Mouse (Mus musculus) thymus, postnatal 0 days (tissue): ENCODE measurements around the gene Elavl1. TPM values are rescaled to one million over a fixed set of nuclear protein-coding genes. Genes with fewer than 3 reads are reported as not detected.
"Not testable (repeated sequence)": the region's sequence is repeated elsewhere in the genome, so short reads cannot be mapped to it uniquely, and the experiment has no call there.

Source experiments
- DNase-seq: peaks from one replicate; pipeline ENCODE4 v3.0.0-alpha.2; 2015; ENCODE audit warnings: low spot score
- polyA plus RNA-seq: library from polyadenylated mRNA; unstranded; fragments of >200 nt; fragmentation: Nextera tagmentation; extraction: Ambion mirVana; gene quantifications from 2 replicates; pipeline ENCODE4 v1.2.1, GENCODE M21; 2015

Elavl1 gene
- polyA plus RNA-seq: 209 and 236 TPM in 2 replicates

DNA sequence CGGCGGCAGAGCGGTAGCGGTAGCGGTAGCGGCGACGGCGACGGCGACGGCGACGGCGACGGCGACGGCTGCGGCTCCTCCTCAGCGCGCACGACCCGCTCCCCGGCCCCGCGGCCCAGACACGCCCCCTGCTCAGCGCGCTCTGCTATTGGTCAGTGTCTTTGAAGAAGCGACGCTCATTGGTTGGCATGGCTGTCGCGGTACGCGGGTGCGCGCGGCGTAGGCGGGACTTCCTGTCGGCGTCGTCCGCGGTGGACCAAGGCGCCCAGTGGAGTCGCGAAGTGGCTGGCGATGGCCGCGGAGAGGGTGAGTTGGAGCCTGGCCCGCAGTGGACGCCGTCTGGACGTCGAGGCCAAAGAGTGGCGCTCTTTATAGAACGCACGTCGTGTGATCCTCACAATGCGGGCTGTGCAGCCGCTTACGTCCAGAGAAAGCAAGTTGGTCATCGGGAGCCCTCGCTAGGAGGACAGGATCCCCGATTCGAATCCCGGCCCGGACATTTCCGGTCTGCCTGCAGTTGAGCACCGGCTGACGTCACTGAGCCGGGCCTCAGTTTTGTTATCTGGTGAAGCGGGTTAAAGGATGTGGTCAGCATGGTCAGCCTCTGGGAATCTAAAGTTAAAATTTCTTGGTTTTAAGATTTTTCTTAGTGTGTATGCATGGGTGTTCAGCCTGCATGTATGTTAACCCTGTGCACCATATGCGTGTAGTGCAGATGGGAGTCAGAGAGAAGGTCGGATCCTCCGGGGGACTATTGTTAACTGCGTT lies at the start of gene Elavl1, which contains the start of gene Ccl25:
Gene Elavl1, minus strand, starts transcription at position 431 of the 768 bp plus-strand sequence.
Gene Ccl25, plus strand, starts transcription at position 228 of the 768 bp plus-strand sequence.
- peak; percentile 95 for DNase-seq

DNA sequence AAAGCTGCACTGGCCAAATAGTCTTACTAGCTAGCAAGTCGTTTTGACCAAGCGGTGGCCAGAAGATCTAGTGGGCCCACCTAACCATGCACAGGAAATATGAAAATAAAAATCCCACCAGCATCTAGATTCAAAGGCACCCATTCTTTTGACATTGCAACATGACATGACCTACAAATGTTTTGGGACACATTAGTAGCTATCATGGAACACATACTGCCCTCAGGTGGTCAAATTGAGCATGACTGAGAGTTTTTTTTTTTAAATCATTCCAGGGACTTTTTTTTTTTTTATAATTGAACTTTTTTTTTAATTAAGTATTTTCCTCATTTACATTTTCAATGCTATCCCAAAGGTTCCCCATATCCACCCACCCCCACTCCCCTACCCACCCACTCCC lies 47.4 kb upstream of the Elavl1 start:
- peak; percentile 35 for DNase-seq

DNA sequence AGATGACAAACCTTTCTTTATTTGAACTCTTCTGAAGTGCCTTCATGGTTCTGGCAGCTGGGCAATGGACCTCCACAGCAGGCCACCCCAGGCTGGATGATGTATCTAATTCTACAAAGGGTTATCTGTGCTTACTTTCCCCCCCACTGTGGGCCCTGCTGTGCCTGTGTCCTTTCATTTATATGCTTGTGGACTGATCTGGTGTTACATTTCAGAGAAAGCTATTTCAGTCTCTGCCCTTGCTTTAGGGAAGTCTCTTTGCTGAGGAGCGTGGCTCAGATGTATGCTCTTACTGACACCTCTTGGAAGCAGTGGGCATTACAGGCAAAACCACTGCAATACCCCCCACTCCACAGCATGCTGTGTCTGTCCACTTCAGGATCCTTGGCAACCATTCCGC lies 44.9 kb upstream of the Elavl1 start:
- DNase-seq: peak; percentile 33

DNA sequence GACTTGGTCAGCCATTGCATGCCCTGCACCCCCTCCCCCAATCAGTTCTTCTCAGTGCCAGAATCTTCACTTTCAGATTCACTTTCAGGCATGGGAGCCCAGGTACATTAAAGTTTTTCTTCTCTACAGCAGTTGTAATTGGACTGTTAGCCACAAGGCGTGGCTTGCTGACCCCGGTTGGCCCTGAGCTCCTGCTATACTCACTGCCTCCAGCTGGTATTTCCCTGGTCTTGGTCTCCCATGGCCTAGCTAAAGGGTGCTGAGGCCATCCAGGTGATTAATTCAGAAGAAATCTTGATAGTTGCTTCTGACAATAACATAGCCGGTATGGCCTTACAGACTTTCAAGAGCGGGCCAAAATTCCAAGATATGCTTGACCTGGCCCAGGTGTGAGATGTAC lies 43.3 kb upstream of the Elavl1 start:
- DNase-seq: no peak

DNA sequence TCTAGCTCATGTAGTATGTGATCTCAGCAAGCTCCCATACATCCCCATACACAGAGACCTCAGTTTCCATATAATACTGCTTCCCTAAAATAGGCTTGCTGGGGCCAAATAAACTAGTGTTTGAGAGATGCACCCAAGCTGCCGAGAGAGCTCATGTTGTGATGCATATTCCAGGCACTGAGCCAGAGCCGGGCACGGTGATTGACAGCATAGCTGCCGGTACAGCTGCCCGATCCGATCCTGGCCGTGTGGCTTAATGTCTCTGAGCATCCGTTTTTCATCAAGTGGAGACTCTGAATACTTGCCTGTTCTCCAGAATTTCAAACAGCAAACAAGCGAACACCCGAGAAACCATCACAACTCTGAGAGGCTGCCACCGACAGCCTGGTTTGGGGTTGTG lies 42.6 kb upstream of the Elavl1 start:
- no peak for DNase-seq

DNA sequence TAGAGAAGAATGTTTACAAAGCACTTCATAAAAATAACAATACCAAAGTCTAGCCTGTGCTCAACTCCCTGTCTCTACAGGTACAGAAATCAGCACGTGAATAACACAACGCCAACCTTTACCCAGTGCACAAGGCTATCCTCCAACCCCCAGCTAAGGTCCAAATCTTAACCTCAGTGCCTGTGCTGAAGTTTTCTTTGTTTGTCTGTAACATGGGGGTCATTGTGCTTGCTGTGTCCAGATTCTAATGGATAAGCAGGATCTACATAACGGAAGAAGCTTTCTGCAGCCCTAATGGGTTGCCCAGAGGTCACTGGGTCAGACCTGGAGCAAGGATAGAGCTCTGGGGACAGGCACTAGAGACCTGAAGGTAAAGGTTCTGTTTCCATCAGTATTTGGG lies 41.0 kb upstream of the Elavl1 start:
- no peak for DNase-seq

DNA sequence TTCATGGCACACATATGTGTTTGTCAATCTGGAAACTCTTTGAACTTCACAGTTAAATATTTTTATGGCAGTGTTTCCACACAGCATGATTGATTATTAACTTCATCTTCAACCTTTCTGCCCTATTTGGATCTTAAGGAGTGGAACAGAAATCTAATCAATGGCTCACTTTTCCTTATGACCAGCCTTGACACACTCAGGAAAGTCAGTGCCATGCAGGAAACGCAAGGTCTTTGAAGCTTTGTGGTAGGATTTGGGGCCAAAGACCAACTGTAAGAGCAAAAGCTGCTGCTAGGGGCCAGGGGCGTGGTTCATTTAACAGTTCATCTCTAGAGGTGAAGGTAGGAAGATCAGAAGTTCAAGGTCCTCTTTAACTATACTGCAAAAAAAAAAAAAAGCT lies 35.7 kb upstream of the Elavl1 start:
- no peak for DNase-seq

DNA sequence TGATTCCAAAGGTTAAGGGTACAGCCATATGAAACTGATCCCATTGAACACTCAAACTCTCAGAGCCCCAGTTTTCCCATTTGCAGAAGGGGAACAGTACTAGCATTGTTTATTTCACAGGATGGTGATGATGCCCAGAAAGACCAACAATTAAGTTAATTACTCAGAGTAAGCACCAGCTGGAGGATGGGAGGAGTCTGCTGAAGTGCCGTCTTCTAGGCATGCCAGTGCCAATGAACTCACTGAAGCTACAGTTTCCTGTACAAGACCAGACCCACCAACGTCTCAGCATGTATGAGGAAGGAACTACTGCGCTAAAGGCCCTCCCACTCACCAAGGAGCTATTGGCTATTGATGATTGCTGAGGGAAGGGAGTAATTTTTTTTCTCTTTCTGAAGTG lies 34.1 kb upstream of the Elavl1 start:
- no peak for DNase-seq

DNA sequence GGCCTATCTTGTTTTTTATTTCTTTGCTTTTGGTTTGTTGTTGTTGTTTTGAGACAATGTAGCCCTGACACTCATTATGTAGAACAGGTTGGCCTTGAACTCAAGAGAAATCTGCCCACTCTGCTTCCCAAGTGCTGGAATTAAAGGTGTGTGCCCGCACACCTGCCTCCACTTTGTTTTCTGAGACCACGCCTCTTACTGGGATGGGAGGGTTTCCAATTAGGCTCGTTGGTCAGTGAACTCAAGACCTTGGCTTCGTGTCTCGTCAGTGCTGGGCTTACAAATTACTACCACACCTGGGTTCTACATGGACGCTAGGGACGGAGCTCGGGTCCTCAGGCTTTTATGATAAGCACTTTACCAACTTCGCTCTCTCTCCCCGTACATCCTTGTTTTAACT lies 30.2 kb upstream of the Elavl1 start:
- no peak for DNase-seq

DNA sequence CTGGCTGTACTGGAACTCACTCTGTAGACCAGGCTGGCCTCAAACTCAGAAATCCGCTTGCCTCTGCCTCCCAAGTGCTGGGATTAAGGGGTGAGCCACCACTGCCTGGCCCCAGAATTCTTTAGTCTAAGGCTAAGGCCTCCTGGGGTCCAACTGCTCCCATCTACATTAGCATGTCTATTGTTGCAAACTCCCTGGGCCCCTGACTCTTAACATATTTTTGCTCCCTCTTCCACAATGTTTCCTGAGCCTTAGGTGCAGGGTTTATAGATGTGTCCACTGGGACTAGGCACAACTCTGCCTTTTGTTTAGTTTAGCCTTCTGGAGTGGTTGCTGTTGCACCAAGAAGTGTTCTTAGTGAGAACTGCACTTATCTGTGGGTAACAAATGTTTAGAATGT lies 29.3 kb upstream of the Elavl1 start:
- DNase-seq: no peak

DNA sequence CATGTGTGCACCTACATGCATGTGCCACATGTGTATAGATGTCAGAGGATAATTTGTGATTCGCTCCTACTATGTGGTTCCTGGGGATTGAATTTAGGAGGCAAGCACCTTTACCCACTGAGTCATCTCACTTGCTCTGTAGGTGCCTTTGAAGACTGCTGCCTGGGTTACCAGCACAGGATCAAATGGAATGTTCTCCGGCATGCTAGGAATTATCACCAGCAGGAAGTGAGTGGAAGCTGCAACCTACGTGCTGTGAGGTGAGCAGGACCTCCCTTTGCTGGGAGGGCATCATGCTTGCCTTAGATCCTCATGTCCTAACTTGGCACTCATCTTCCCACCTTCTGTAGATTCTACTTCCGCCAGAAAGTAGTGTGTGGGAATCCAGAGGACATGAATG lies 28.5 kb upstream of the Elavl1 start:
- DNase-seq: no peak

DNA sequence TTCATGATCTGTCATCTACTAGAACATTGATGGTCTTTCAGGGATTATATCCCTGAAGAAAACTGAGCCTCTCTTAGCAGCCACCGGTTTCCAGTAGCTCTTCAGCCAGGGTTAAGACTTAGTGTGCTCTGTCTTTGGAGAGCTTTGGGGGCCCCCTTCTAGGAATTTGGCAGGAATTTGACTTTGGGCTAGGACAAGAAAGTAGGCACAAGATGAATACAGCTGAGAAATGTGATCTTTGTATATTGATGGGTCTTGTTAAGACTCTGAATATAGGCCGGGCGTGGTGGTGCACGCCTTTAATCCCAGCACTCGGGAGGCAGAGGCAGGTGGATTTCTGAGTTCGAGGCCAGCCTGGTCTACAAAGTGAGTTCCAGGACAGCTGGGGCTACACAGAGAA lies 27.3 kb upstream of the Elavl1 start:
- not testable (repeated sequence) for DNase-seq

DNA sequence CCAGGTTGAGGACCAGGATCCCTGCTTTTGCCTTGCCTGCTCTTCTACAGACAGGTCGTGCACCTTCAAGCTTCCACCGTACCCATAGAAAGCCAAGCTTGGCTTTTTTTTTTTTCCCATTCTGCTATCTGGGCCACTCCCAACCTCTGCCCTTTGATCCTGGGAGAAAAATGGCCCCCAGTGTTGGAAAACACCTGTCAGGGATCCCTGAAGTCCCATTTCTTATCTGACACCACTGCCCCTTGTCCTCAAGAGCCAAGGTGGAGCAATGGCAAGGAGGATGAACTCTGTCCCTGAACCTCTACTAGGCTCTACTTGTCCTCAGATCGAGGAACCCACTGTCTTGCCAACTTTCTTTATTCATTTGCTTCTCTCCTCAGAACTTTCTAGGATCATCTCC lies 25.4 kb upstream of the Elavl1 start:
- no peak for DNase-seq

DNA sequence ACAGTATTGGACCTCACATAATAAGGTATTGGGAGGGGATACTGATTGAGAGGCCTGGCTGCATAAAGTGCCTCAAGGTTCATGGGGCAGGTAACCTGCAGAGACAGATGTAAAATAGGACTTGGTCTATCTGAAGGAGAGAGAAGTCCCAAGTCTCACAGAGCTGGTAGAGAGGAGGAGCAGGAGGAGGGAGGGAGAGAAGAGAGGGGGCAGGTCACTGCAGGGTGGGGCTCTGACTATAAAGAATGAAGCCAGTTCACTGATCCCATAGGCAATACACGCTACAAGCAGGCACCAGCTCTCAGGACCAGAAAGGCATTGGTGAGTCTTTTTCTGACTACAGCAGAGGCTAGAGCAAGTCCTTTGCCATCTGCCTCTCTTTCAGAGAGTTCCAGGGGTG lies 24.1 kb upstream of the Elavl1 start:
- DNase-seq: no peak

DNA sequence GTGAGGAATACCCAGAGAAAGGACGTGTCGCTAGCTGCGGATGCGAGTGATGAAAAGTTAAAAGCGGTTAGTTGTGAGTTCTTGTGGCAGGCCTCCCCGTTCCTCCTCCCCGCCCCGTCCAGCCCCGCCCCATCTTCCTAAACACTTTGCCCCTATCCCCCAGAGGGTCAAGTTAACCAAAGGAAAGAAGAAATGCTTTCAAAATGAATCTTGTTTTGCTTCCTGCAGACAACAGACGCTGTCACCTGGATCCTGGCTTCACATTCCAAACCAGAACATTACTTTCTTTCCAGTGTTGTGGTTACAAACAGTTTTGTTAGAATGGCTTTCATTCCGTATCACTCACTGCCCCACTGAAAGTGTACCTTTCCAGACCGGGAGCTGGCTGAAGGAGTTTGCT lies 23.1 kb upstream of the Elavl1 start:
- DNase-seq: no peak

DNA sequence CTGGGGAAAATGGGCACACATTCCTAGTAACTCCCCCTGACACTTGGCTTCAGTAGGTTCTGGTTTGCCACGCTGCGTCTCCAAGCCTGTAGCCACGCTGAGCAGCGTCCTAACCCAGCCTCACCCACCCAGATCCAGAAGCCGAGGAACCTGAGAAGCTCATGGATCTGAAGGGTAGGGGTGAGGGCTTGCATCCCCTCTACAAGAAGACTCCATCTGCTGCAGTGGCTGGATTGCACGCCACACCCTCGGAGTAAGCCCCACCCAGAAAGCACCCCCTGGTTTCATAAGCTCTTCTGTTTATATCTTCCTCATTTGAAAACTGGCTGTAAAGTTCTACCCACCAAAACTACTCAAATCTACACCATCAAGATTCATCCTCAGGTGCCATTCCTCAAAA lies 22.4 kb upstream of the Elavl1 start:
- DNase-seq: no peak

DNA sequence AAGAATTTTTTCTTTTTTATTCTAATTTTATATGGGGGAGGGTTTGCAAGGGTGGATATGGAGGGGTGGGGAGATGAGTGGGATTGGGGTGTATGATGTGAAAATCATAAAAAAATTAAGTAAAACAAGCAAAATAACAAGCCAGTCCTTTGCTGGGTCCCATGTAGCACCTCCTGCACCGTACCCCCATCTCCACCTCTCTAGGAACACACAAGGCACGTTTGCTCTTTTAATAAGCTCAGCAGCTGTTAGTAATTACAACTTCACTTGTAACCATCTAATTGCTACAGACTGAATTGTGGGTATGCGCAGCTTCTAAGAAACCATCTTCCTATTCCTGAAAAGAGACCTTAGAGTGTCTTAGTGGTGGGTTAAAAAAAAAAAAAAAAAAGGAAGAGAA lies 15.0 kb upstream of the Elavl1 start:
- DNase-seq: no peak

DNA sequence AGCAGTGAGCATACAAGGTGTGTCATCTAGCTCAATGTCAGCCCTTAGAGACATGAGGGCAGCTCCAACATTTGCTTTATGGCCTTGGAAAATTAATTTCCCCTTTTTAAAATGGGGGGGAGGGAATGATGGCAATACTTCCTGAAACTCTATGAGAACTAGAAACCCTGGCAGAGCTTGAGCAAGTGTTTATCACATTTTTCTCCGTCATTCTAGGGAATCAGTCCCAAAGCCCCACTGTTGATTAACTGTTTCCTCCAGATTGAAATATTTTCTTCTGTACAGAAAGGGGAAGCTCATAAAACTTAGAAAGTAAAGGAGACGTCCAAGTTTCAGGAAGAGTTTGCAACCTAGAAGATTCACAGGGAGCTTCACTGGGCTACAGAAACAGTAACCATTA lies 10.5 kb upstream of the Elavl1 start:
- no peak for DNase-seq

DNA sequence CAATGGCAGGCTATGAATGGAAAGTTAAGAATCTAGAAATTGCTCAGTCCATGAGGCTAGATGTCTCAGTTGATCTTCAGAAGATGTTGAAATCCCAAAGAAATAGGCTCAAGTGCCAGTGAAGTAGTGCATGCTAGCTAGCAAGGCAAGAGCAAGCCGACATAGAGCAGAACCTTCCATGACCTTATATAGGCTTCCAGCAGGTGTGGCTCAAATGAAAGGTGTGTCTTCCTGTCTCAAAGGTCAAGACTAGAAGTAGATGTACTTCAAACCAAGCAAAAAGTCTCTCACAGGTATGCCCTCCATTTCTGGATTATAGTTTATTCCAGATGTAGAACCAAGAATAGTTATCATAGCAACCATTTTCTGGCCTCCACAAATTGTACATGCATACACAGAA lies 8.8 kb upstream of the Elavl1 start:
- DNase-seq: no peak

DNA sequence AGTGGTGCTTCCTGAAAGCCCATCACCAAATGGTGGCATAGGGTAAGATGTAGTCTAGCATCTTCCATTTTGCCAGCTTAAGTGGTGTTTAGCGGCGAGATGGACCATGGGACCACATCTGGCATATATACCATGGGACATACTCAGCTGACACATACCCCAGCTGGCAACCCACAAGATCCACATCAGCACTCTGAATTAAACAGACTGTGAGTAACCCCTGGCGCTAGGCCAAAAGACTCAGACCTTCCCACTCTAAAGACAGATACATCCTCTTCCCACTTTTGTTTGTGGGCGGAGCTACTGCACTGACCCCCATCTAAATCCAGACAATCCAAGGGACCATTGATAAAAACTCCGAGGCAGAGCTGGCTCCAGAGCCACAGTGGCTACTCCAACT lies 3.8 kb upstream of the Elavl1 start:
- no peak for DNase-seq

DNA sequence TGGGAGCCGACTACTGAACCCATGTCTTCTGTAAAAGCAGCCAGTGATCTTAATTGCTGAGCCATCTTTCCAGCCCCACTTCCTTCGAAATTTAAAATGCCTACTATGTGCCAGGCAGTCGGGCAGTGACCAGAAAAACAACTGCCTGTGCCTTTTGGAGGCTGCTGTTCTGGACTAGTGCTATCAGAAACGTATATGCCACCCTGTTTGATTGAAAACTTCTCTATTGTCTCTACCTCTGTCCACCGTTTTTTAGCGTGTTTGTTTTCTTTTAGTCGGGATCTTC lies 481 bp upstream of the Elavl1 start:
- DNase-seq: no peak

DNA sequence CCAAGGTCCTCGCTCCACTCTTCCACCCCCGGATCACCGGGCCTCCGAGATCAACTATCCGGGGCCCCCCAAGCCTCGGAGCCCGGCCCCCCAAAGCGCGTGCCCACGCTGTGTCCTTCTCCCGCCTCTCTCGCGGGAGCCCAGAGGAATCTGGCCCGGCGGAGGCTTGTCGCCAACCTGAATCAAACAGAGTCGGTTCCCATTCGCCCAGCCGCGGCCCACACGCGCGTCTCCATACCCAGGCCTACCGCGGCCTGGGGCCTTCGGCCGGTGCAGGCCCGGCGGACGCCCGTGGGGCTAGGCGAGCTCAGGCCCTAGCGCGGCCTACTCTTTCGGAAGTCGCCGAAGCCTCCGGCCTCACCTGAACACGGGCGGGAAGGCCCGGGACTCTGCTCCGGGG lies 688 bp downstream of the Elavl1 start:
- no peak for DNase-seq

DNA sequence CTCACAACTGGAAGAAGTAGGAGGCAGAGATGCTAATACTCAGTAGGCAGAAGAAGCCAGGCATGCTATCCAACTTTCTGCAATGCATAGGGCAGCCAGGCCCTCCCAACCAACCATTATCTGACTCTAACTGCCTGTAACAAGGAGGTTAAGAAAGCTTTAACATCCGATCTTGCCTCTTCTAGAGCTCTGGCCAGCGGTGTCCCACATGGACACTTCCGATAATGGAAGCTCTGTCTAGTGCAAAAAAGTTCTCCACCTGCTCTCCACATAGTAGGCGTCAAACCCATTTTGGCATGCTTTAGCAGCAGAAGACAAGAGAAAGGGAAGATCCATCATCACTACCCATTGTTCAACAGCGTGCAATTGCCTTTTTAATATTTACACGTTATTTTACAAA lies 1.3 kb downstream of the Elavl1 start:
- DNase-seq: no peak

DNA sequence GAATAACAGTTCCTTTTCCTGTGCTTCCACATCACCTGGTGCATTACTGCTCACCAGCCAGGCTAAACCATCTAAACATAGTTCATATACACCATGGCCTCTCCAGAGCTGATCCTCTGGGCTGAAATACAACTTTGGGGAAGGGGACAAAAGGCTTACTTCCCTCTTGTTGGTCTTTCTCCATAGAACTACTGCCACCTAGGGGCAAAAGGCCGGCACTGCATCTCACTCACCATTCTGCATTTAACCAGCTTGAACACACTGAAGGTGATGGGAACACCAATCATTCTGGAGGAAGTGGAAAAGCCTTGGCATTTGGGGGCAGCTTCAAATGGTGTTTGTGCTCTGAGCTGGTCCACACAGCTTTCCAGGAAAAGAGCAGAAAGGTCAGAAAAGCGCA lies 2.7 kb downstream of the Elavl1 start:
- peak; percentile 87 for DNase-seq
